Mouse (Mus musculus) adrenal gland, postnatal 14 days (tissue): ENCODE measurements at regions not wholly inside any gene's neighbourhood (a gene's known extent, or its start where the extent isn't known, plus 50 kb on each side); places are given as distances from the start of the nearest gene placed in this dataset.

ENCODE experiments used
- DNase-seq: peaks from one replicate; pipeline ENCODE4 v3.0.0; 2021; ENCODE audit warnings: mixed read lengths

DNA sequence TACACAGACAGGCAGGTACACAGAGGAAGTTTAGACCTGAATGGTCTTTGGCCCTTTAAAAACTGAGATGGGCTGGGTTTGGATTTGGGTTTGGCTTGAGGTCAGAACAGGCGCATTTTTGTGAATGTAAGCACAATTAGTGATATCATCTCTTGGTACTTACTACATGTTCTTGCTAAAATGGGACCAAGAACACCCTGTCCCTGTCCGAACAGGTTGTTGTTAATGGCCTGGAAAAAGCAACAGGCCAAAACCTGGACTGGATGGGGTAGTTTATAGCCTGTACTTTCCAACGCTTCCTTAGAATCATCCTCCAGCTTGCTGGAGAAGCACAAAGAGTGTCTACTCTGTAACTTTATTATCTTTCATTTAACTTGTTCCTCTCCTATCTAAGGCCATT lies 185.2 kb upstream of the Arid1b start:
- DNase-seq = peak; percentile 19

DNA sequence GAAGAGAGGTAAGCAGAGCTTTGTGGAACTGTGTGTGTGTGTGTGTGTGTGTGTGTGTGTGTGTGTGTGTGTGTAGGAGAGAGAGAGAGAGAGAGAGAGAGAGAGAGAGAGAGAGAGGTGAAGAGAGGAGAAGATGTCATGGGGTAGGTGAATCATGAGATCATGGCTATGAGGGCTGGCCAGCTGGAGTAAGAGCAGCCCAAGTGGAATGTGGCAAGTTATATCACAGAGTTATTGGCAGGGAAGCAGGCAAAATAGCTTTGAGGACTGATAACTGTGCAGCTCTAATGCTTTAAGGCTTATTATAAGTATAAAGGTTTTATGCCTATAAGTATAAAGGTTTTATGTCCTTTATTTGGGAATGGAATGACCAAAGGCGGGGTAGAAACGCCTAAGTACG lies 180.9 kb upstream of the Arid1b start:
- no peak for DNase-seq

DNA sequence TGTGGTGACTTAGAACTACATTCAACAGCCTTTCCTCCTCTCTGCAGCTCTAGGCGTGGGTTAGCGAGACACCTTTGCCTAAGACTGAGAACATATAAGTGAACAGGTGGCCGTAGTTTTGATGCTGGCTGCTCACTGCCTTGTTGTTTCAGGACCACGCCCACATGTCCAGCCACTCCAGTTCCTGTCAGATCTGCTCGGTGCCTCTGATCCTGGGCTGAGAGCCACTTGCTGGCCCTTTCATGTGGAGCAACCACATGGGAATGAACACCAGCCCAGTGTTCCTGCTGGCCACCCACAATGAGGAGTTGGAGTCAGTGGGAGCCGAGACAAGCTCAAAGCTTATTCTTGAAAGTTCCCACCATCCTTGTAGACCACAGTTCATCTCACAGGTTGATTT lies 180.5 kb upstream of the Arid1b start:
- DNase-seq = peak; percentile 48

DNA sequence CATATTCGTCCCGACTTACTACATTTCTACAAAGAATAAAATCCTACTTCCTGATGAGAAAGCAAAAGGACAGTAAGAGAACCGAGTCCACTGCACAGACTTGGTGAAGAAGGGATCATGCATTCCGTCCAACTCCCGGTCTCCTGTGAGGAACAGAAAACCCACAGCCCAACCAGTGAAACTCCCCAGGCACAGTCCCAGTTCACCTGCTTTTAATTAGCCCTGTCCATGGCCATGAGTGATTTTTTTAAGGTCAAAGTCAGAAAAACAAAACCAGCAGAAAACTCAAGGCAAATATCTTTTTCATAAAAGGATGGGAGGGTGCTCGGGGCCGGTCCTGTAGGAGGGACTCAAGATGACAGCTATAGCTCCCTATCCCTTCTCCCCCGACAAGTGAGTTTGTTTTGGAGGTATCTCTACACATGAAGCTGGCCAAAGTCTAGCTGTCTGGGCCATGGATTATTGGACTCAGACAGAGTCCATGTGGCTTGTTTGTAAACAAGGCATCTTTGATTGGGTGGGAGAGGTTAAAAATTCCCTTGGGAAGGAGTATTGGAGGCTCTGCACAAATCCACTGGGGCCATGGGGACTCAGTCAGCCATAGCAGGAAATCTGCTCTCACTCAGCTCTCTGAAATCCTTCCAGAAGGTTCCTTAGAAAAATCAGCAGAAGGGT lies 168.8 kb upstream of the Arid1b start:
- DNase-seq = no peak

DNA sequence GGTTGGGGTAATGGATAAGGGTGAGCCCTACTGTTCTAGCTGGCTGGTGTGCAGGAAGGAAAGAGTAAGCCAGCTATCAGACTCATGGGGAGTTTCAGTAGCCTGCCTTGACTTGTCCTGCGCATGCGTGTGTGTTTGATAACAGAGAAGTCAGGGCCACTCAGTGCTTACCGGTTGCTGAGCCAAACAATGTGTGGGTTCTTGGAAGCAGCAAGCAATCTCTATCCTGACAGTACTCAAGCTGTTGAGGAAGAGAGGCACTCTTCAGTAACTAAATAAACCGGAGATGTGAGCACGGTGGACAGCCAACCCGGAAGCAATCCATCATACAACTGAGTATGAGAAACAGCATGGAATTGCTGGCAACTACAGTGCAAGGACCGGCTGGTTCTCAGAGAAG lies 160.1 kb upstream of the Arid1b start:
- DNase-seq = peak; percentile 80

DNA sequence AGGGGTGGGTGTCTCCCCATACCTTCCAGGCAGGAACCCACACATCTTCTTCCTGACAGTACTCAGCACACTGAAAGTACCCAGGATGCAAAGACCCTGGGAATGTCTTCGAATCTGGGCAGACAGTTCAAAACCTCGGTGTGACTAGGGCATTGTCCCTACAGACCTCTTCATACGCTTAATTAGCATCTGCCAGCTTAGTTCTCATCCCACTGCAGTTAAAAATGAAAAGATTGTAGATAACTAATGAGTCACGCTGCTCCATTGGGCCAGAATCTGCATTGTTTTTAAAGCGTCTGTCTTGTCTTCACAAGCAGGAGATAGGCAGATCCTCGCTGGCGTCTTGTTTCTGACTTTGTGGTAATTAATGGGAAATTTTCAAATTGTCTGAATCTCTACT lies 159.6 kb upstream of the Arid1b start:
- DNase-seq = no peak

DNA sequence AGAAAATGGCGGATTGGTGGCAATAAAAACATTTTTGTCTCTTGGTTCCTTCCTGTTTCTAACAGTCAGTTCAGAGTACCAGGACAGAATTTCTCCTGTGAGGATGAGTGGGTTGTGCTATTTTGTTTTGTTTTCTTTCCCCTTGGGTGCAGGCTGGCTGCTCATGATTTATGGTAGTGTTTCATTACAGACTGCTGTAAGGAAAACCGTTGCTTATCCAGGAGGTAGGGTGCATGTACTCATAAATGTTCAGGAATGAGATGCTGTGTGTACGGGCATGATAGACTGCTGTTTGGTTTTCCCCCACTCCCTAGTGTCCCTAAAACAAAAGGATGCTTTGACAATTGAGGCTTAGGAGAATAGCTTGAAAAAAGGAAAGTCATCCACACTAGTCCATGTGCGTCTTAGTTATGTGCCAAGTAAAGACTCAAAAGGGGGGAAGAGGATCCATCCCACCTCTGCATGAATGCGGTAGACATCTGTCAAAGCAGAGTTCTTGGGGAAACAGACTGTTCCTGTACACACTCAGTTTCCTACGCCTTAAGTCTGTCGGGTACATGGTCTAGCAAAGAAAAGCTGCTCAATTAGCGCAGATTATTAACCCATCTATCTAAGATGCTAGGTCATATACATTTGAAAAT lies 158.9 kb upstream of the Arid1b start:
- DNase-seq = no peak

DNA sequence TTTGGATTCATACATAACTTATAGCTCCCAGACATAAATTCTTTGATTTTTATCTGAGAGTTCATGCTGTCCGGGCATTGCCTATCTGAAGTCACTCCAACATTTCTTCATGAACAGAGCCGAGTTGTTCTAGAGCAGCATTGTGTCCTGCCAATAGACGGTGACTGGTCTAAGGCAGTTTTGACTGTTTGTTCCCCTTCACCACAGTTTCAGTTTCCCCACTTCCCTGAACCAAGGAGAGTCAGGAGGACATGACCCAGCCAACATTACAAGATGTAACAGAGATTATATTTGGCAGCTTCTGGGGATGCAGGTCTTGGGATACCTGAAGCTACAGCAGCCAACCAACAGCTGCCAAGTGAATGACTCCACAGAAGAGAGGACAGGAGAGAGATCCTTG lies 154.0 kb upstream of the Arid1b start:
- DNase-seq = no peak

DNA sequence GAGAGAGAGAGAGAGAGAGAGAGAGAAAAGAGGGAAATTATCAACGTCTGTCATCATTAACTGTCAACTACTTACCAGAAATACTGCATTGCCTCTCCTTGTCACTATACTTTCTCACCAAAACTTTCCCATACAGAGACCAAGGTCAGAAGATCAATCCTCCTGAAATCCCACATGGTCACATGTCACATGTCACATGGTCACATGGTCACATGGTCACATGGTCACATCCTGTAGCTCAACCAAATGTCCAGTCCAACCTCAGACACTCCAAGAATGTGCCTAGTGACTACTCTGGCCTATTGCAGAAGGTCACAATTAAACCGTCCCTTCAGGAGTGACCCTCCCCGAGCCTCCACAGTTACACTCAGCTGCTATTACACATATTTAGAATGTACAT lies 135.8 kb upstream of the Arid1b start:
- no peak for DNase-seq

DNA sequence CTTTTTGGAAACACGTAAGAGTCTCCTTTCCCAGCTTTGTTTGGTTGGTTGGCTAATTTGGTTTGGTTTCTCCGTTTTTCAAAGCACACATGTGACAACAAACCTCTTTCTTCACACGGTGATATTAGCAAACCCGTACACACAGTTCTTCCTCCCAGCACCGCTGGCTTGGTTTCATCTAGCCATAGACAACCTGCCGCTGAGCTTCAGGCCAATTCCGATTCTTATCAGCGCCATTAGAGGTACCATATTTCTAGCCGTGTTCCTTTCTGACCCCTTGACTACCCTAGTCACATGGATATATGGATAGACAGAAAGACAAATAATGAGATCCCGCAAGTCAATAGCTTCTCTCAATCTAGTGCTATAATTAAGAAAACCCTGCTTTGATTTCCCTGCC lies 129.2 kb upstream of the Arid1b start:
- no peak for DNase-seq

DNA sequence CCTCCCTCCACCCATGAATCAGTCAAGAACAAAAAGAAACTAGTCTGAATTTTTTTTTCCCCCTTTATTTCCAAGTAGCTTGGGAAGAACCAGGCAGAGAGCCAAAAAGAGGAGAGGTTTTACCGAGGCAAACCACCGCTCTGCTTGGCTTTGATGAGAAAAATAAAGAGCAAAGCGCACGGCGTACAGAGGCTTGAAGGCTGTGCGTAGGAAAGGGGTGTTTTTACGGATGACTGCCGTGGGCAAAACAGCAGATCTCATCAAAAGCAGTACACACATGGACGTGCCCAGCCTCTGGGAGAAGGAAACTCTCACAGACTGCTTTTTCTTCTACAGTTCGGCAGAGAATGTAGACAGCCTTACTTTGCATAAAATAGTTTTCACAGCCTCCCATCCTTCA lies 128.5 kb upstream of the Arid1b start:
- DNase-seq = peak; percentile 40

DNA sequence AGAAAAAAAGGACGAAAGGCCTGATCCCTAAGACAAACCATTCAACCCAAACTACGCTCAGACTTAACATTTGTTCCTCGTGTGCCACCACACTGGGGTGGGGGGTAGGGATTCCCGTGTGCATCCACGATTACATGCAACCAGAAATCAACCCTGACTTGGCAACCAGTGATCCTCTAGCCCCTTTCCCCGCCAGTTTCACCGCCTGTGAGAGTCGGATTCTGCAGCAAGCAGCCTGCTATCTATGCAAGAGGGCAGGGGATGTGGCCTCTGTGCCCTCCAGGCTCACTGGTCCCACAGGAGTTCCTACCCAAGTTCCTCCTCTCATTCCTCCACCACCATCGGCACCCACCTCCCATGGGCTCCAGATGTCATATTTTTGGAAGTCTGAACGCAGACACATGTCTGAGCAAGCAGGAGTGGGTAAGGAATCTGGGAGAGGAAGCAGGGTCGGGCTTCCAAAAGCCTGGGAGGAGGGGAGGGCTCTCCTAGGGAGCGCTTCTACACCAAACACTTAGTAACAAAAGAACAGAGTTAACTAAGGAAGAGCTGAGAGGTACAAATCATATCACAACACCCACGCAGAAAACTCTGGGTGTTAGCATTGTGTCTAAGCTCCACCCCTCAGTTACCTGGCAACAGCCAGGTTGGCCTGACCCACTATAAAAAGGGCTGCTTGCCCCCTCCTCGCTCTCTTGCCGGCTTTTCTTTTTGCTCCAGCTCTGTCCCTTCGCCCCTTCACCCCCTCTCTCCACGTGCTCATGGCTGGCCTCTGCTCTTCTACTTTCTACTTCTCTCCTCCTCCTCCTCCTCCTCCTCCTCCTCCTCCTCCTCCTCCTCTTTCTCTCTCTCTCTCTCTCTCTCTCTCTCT lies 127.9 kb upstream of the Arid1b start:
- peak; percentile 25 for DNase-seq

DNA sequence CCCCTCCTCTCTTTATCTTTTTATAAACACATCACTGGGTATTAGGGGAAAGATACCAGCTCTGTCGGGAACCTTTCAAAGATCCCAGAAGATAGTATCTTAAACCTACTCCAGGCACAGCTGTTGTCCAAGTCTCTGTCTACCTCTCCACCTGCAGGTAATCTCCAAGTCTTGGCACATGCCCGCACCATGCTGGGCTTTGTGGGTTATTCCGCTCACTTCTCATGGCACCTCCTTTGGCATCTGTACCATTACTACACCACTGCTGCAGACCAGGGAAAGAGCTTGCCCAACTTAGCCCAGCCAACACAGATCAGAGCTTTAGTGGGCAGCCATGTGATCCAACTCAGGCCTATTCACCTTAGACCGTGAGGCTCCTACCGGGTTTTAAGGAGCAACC lies 127.0 kb upstream of the Arid1b start:
- no peak for DNase-seq

DNA sequence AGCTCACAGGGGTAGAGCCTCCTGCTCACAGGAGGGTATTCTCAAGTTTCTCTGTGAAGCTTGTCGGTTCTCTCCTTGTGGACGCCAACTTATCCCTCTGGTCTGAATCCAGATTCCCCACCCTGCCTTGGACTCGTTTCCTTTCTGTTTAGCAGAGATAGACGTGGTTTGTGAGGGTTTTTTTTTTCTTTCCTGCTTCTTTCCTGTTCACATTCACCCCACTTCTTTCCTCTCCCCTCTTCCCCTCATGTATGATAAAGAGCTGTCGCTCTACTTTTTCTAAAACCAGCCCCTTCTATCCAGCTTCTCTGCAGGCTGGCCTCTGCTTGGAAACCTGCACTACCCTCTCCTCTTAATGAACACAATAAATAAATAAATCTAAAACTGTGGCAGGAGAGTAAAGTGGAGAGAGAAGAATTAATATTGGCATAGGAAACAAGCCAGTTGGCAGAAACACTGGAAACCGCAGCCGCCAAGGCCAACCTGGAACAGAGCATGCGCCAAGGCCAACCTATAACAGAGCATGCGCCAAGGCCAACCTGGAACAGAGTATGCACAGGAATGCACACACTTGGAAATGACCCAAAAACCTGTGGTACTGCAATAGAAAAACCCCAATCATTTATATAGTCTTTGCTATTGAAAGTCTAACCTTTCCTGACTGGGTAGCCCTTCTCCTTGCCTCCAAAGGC lies 126.2 kb upstream of the Arid1b start:
- peak; percentile 88 for DNase-seq

DNA sequence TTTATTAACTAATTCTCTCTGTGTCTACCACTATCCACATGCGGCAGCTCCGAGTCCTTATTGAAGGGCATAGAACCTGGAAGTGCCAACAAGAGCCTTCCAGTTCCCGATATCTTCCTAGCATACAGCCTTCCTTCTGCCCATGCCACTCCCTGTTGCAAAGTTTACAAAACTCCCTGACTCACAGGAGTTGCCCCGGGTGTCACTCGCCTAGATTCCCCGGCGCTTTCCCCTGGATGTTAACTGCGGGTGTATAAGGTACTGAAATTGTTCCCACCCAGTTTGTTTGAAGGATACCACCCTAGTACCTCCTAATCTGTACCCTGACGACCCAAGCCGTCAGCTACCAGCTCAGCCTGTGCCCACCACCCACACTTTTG lies 125.7 kb upstream of the Arid1b start:
- peak; percentile 54 for DNase-seq

DNA sequence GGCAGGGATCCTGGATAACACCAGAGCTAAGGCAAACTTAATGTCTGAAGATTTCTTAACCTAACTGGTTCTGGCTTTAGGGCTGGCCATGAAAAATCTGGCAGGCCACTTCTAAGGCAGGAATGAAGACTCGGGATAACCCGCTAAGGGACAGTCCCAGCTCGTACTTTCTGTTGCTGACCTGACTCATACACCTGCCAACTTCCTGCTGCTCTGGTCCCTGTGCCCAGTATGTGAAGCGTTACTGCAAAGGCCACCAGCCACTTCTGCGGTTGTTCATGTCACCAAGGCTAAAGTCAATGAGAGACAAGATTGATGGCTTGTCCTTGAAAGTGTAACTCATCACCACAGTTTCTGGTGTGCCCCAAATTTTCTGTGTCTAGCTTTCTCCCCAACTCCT lies 125.3 kb upstream of the Arid1b start:
- DNase-seq = peak; percentile 76

DNA sequence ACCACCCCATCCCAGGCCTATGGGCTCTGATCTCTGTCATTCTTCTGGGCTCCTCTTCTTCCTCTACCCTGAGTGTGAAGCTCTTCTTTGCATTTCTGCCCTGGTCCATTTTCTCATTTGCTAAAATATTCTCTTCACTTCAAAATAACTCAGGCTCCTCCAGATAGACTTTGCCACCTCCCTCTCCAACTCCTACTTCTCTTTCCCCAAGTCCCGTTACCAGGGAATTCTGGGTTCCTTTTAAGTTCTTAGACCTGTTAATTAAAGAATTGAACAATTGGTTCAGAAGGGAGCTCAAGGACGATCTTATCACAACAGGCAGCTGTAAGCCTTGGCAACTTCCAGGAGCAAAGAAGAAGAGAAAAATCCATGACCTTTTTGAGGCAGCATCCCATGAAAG lies 122.9 kb upstream of the Arid1b start:
- no peak for DNase-seq

DNA sequence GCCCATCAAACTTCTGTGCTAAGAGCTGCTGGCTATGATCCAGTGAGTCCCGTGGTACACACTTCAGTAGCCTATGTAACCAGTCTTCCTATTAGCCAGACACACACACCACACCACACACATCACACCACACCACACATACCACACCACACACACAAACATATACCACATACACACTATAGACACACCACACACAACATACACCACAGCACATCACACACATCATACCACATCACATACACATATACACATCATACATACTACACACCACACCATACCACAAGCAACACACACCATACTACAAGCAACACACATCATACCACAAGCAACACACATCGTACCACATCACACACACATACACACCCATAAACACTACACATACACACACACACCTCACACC lies 119.7 kb upstream of the Arid1b start:
- no peak for DNase-seq

DNA sequence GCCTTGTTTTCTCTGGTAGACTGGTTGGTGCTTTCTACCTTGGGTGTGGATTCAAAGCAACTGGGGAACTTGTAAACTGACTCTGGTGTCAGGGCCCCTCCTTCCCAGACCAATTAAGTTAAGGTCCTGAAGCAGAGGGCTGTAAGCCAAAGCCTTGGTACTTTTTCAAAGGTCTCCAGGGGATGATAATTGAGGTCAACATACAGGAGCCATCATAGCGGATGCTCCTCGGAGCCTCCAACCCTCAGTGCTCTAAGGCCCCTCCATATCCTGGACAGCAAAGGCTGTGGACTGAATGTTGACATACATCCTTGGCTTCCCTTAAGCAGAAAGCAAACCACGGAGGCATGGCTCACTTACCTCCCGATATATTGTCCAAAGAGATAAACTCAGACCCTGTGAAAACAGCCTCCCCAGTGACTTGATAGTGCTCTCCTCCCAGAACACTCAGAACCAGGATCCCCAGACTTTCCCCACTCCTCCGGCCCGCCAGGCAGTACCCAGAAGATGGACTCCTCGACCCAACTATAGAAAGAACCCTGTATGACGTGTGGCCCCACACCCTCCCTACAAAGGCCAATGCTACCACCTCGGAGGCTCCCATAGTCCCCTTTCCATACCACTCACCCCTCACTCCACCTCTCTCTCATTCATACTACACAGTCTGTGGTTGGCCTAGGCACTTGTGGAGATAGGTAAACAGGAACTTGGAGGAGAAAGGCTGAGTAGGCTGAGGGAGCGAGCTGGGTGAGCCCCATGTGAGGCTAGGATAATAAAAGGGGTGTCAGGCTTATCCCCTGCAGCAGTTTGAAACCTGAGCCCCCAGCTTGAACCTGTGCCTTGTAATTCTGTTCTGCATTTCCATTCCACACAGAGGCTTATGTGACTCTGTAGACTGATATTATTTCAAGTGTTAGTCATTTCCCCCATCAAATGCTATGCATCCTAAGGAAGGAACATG lies 118.8 kb upstream of the Arid1b start:
- no peak for DNase-seq

DNA sequence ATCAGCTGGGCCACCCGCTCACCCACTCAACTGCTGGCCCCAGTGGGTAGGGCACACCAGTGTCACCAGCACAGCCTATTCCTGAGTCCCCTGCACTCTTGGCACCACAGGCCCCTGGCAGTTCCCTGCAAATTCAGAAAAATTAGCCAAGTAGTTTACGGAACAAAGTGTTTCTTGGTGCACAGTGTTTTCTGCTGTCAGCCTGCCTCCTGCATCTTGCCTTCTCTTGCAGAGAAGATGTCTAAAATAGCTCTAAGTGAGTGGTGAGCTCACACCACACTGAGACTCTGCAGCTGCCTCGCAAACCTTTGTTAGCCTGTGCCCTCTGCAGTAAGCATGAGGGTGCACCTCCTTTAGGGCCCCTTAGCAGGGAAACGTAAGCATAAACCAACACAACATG lies 117.7 kb upstream of the Arid1b start:
- no peak for DNase-seq

DNA sequence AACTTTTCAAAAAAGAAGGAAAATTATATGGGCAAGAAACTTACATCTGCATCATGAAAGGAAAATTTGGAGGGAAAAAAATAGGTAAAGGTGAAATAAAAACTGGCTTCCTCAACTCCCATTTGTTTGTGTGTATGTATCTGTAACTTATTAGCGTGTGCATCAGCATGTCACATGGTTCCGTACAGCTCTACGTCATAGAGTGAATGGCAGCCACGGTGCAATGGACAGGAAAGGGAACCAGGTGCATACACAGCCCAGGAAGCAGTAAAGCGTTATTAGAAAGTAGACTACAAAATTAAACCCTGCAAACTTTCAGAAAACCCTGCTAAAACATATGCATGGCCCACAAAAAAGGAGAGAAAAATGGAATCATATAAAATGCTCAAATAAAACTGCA lies 112.7 kb upstream of the Arid1b start:
- DNase-seq = no peak

DNA sequence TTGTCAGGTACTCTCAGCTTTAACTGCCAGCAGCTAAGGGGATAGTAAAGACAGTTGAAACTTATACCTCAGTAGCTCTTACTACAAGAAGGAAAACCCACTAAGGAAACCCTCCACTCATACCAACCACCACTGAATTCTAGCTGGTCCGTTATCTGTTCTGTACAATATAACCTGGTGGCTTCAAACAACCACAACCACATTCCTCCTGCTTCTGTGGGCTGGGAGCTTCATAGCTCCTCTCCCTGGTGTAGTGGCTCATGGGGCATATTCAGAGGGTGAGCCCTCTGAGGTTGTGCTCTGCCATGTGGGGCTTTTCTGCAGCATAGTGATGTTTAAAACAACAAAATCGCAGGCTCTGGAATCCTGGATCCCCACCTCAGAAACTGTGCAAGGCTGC lies 110.0 kb upstream of the Arid1b start:
- DNase-seq = no peak
